Mouse (Mus musculus) bone marrow, adult 2 months (tissue): ENCODE measurements around the gene Serpinb13.

Experiments used
- CTCF ChIP-seq: fragments of 200-500 bp; IDR thresholded peaks from 2 replicates; pipeline ENCODE4 v1.5.1; 2011; ENCODE audit warnings: low read length, control low read depth; ENCODE audit not compliant: control insufficient read depth, insufficient read depth
- POLR2A ChIP-seq: fragments of 200-500 bp; IDR thresholded peaks from 2 replicates; pipeline ENCODE4 v1.6.1; 2011; ENCODE audit warnings: low read depth, mild to moderate bottlenecking, control low read depth, low read length, borderline replicate concordance; ENCODE audit not compliant: control insufficient read depth

- no peak for TF ChIP-seq POLR2A
- TF ChIP-seq CTCF = no peak
Measured at GRCm38 (mm10) chr1:106980684-106981083, at the start of gene Serpinb13.
